Mouse (Mus musculus) inflammation-experienced regulatory T-cells, adult 6 months (primary cell): ENCODE results near the gene 1600014C23Rik. TPM values are rescaled to one million over a fixed set of nuclear protein-coding genes. Genes with fewer than 3 reads are reported as not detected.
A peak's percentile ranks its signal among the peaks of the same experiment; 100 is the strongest.

Experiments used
- ATAC-seq: one replicate; pipeline ENCODE4 v1.8.0; 2017
- polyA plus RNA-seq, 3 experiments: library from polyadenylated mRNA; unstranded; fragments of 100-300 nt; shearing (Covaris generic); gene quantifications; one replicate each; pipeline ENCODE4 v1.2.1; 2017

Gene 1600014C23Rik
- polyA plus RNA-seq, 3 experiments from 2014 or later = not detected

GRCm38 (mm10) chr17:45752053-45752452 lies 18.4 kb upstream of the 1600014C23Rik start:
- no peak for ATAC-seq

GRCm38 (mm10) chr17:45751359-45751758 lies 17.7 kb upstream of the 1600014C23Rik start:
- no peak for ATAC-seq

- ATAC-seq = no peak
Measured at GRCm38 (mm10) chr17:45749100-45749499, 15.5 kb upstream of the 1600014C23Rik start.

- no peak for ATAC-seq
Measured at GRCm38 (mm10) chr17:45747858-45748785, 14.5 kb upstream of the 1600014C23Rik start.

- ATAC-seq = peak; percentile 25
Measured at GRCm38 (mm10) chr17:45747293-45747692, 13.6 kb upstream of the 1600014C23Rik start.

GRCm38 (mm10) chr17:45746755-45747154 lies 13.1 kb upstream of the 1600014C23Rik start:
- no peak for ATAC-seq

GRCm38 (mm10) chr17:45745629-45746028 lies 12.0 kb upstream of the 1600014C23Rik start:
- ATAC-seq = no peak

GRCm38 (mm10) chr17:45742371-45743147 lies 8.9 kb upstream of the 1600014C23Rik start:
- ATAC-seq = no peak

- ATAC-seq = peak; percentile 14
Measured at GRCm38 (mm10) chr17:45737078-45737601, 3.5 kb upstream of the 1600014C23Rik start.

GRCm38 (mm10) chr17:45736311-45737077 lies 2.9 kb upstream of the 1600014C23Rik start:
- peak; percentile 75 for ATAC-seq

- no peak for ATAC-seq
Measured at GRCm38 (mm10) chr17:45735382-45736310, 2.0 kb upstream of the 1600014C23Rik start.

- no peak for ATAC-seq
Measured at GRCm38 (mm10) chr17:45734881-45735280, 1.2 kb upstream of the 1600014C23Rik start.

- no peak for ATAC-seq
Measured at GRCm38 (mm10) chr17:45734333-45734732, 689 bp upstream of the 1600014C23Rik start.

GRCm38 (mm10) chr17:45733038-45733734 lies 458 bp downstream of the 1600014C23Rik start:
- ATAC-seq = no peak

GRCm38 (mm10) chr17:45731172-45731864 lies 2.3 kb downstream of the 1600014C23Rik start:
- ATAC-seq = peak; percentile 64

- ATAC-seq = no peak
Measured at GRCm38 (mm10) chr17:45730696-45731095, 2.9 kb downstream of the 1600014C23Rik start.

GRCm38 (mm10) chr17:45729387-45729786 lies 4.3 kb downstream of the 1600014C23Rik start:
- ATAC-seq = no peak

GRCm38 (mm10) chr17:45727983-45728723 lies 5.5 kb downstream of the 1600014C23Rik start:
- ATAC-seq = no peak

GRCm38 (mm10) chr17:45727481-45727880 lies 6.2 kb downstream of the 1600014C23Rik start:
- no peak for ATAC-seq
